Mouse (Mus musculus): ENCODE measurements at regions not wholly inside any gene's neighbourhood (a gene's known extent, or its start where the extent isn't known, plus 50 kb on each side); places are given as distances from the start of the nearest gene placed in this dataset.
"Not testable (repeated sequence)": the region's sequence is repeated elsewhere in the genome, so short reads cannot be mapped to it uniquely, and the experiment has no call there.

- DNase-seq (ENCODE audit: low spot score in 2 of 2), result no peak
Observed at GRCm38 (mm10) chr14:83861736-83862135, 581.6 kb upstream of the Pcdh17 start.

- no peak for DNase-seq (ENCODE audit: low spot score in 2 of 2)
Observed at GRCm38 (mm10) chr14:83862653-83863052, 580.7 kb upstream of the Pcdh17 start.

DNA sequence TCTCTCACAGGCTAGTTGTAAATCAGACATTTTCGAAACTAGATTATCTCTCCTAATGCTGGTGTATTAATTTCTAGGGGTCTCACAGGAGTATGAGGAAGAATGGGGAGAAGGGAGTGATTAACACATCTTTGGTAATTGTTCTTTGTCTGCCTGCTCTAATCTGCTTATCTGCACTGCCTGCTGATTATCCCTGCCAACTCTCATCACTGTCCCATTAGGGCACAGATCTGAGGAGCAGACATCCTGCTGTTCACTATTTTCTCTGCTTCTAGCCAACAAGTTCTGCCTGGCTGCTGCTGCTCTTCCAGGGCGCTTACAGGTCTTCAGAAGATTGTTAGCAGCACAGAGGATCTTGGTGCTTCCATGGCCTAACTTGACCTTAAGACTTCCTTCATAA is 557.0 kb upstream of the Pcdh17 start:
- DNase-seq (ENCODE audit: low spot score in 2 of 2), result no peak

DNA sequence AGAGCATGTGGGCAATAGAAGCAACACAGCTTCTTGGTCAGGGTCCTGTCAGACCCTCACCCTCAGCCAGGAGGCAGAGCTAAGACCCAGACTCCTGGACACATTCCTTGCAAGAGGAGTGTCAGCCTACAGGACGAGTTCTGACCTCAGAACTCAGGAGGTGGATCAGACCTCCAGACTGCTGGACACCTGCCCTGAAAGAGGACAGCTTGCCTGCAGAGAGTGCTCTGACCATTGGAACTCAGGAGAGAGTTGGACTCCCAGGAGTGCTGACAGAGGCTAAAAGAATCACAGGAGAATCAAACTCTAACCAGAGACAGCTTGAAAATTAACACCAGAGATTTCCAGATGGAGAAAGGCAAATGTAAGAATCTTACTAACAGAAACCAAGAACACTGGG is 542.7 kb upstream of the Pcdh17 start:
- not testable (repeated sequence) for DNase-seq (ENCODE audit: low spot score in 2 of 2)

DNA sequence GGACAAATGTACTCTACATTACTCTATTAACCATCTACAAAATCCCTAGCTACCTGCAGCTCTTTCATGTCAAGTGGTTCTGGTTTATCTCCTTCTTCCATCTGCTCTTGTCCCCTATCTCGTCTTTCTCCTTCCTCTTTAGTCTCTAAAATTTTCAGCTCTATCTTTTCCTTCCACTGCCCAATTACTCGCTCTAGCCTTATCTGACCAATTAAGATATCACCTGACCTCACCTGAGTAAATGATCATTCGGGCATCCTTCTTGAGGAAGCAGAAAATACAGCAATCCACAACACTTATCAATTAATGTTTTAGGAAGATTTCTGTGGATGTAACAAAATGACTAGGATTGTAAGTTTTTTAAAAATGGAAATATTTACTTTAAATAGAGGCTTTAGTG is 500.3 kb upstream of the Pcdh17 start:
- DNase-seq (ENCODE audit: low spot score in 2 of 2), result no peak

DNA sequence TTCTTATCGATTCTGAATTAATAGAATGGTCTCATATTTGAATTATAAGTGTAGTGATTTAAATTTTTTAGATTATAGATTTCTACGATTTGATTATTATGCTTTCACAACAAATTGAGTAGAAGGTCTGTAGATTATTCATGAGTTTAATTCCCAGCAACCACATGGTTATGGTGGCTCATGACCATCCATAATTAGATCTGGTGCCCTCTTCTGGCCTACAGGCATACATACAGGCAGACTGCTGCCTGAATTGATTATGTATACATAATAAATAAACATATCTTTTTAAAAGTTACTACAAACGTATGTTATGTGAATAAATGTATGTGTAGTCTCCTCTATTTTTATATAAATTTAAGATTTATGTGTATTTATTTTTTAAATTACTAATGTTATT is 499.2 kb upstream of the Pcdh17 start:
- no peak for DNase-seq (ENCODE audit: low spot score in 2 of 2)

GRCm38 (mm10) chr14:83949696-83950095 is 493.7 kb upstream of the Pcdh17 start:
- DNase-seq (ENCODE audit: low spot score in 2 of 2), result no peak

GRCm38 (mm10) chr14:83959111-83959510 is 484.3 kb upstream of the Pcdh17 start:
- DNase-seq (ENCODE audit: low spot score in 2 of 2), result peak in 1 of 2 experiments; percentile 34

DNA sequence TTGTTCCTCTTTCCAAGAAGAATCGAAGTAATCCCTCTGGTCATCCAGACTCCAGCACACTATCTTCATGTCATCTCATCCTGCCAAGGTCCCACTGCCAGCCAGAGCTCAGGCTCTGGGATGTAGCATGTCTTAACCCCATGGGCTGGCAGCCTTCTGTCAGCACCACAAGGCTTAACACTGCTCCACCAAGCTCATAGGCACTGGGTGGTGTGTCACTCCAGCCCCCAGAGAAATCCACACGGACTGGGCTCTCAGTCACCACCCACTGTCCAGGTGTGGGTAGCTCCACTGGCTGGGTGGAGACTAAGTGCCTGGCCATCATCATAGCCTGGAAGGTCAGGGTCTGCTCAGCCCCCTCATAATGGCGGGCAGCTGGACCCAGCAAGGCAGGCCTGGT is 459.8 kb upstream of the Pcdh17 start:
- no peak for DNase-seq (ENCODE audit: low spot score in 2 of 2)
